Mouse (Mus musculus): ENCODE results near the gene Pigp. TPM values are rescaled to one million over a fixed set of nuclear protein-coding genes. Genes with fewer than 3 reads are reported as not detected.

Pigp gene
- 18.6 and 25.3 TPM in 2 replicates for polyA plus RNA-seq (2012)

GRCm38 (mm10) chr16:94371301-94371931 lies at the start of gene Pigp:
Gene Pigp (minus strand): TSS chr16:94371842.
- TF ChIP-seq GATA1 (IDR thresholded peaks at IDR 0.05; ENCODE audit: low read length) = no peak

DNA sequence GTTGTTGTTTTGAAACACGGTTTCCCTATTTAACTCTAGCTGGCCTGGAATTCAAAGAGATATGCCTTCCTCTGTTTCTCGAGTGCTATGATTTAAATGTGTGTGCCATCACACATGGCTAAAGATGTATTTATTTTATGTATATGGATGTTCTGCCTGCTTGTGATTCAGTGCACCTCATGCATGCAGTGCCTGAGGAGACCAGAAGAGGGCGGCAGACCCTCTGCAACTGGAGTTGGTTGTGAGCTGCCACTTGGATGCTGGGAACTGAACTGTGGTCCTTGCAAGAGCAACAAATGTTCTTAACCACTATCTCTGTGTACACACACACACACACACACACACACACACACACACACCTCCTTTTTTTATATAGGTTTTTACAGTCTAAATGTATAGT lies 48.9 kb upstream of the Pigp start:
- TF ChIP-seq GATA1 (IDR thresholded peaks at IDR 0.05; ENCODE audit: low read length) = no peak

GRCm38 (mm10) chr16:94414151-94414550 lies 42.5 kb upstream of the Pigp start:
- TF ChIP-seq GATA1 (IDR thresholded peaks at IDR 0.05; ENCODE audit: low read length) = no peak

DNA sequence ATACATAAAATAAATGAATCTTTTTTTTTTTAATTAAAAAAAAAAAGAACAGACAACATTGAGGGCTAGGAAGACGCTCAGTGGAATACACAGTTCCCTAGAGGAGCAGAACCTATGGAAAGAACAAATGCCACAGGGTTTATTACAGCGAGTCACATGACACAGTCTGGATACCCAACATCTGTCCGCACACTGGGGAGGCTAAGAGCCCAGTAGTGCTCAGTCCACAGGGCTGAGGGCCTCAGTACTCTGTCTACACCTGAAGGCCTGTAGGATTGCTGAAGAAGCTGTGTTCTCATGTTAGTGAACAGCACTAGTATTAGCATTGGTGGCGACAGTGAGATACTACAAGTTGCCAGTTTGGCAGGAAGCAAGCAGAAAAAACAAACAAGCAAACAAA lies 41.1 kb upstream of the Pigp start:
- TF ChIP-seq GATA1 (IDR thresholded peaks at IDR 0.05; ENCODE audit: low read length) = no peak

- TF ChIP-seq GATA1 (IDR thresholded peaks at IDR 0.05; ENCODE audit: low read length) = no peak
These were observed 40.6 kb upstream of the Pigp start for GRCm38 (mm10) chr16:94412198-94412597.

- no peak for TF ChIP-seq GATA1 (IDR thresholded peaks at IDR 0.05; ENCODE audit: low read length)
These were observed 39.6 kb upstream of the Pigp start for GRCm38 (mm10) chr16:94411287-94411686.

- TF ChIP-seq GATA1 (IDR thresholded peaks at IDR 0.05; ENCODE audit: low read length) = no peak
These were observed 30.5 kb upstream of the Pigp start for GRCm38 (mm10) chr16:94402185-94402584.

- TF ChIP-seq GATA1 (IDR thresholded peaks at IDR 0.05; ENCODE audit: low read length) = no peak
These were observed 30.0 kb upstream of the Pigp start for GRCm38 (mm10) chr16:94401636-94402035.

- no peak for TF ChIP-seq GATA1 (IDR thresholded peaks at IDR 0.05; ENCODE audit: low read length)
These were observed 27.5 kb upstream of the Pigp start for GRCm38 (mm10) chr16:94399141-94399540.

- no peak for TF ChIP-seq GATA1 (IDR thresholded peaks at IDR 0.05; ENCODE audit: low read length)
These were observed 25.0 kb upstream of the Pigp start for GRCm38 (mm10) chr16:94396641-94397040.

- no peak for TF ChIP-seq GATA1 (IDR thresholded peaks at IDR 0.05; ENCODE audit: low read length)
These were observed 23.4 kb upstream of the Pigp start for GRCm38 (mm10) chr16:94395051-94395450.

DNA sequence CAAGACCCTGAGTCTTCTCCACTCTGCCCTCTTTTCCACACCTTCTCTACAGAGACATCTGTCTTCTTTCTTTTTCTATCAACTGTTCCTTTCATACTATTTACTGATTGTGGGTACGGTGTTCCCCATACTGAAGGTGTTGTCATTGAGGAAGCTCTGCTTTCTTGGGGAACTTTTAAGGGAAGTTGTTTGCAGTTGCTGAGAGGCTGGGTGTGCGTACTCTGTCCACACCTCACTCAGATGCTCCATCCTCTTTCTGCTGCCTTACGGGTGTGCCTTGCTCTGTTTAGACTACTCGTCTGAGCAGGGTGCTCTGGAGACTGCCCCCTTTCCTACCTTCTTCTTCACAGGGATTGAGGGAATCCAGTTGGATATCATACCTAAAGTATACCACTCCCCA lies 20.7 kb upstream of the Pigp start:
- no peak for TF ChIP-seq GATA1 (IDR thresholded peaks at IDR 0.05; ENCODE audit: low read length)

- no peak for TF ChIP-seq GATA1 (IDR thresholded peaks at IDR 0.05; ENCODE audit: low read length)
These were observed 16.0 kb upstream of the Pigp start for GRCm38 (mm10) chr16:94387690-94388089.

DNA sequence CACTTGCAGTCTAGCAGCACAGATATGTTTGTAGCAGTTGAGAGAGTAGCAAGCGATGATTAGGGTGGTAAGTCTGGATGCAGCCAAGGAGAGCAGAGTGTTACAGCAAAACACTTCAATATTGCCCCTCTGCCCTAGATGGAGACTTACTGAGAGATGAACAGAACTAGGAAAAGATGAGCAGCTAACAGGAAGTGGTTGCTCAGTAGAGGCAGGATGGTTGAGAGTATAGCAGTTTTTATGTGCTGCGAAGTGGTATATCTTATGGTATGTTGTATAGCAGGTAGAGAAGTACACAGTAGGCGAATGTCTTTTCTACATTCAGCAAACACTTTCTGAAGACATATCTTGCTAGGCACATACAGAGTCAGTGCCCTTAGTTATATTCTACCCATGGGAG lies 11.6 kb upstream of the Pigp start:
- TF ChIP-seq GATA1 (IDR thresholded peaks at IDR 0.05; ENCODE audit: low read length) = no peak

DNA sequence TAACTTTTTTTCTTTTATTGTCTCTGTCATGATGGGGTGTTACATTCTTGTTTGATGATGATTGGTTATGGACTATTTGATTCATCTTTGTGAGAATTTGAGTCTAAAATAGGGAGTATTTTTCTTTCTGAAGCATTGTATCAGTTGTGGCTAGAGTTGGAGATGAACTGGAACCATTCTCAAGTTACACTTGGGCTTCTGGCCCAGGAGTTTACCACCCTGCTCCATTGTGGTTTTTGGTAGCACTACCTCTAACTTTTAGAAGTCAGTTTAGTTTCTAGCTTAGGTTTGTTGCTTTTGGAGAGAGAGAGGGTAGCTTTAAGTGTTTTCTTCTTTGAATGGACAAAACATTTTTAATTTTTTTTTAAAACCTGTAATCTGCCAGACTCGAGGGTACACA lies 7.7 kb upstream of the Pigp start:
- TF ChIP-seq GATA1 (IDR thresholded peaks at IDR 0.05; ENCODE audit: low read length) = no peak

DNA sequence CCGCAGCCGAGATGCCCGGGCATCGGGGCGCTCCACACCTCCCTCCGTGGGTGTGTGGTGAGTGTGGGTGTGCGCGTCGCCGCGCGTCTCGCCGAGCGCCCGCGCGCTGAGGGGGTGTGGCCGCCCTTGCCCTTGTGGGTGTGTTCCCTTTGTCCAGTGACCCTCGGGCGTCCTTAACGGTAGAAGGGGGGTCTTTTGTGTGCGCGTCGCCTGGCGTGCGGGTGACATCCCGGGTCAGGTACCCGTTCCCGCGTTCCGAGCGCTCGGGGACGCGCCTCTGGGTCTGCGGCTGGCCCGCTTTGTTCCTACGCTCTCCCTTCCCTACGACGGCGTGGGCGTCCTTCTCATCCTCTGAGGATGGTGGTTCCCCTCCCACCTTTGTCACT lies 734 bp downstream of the Pigp start:
- TF ChIP-seq GATA1 (IDR thresholded peaks at IDR 0.05; ENCODE audit: low read length) = no peak

DNA sequence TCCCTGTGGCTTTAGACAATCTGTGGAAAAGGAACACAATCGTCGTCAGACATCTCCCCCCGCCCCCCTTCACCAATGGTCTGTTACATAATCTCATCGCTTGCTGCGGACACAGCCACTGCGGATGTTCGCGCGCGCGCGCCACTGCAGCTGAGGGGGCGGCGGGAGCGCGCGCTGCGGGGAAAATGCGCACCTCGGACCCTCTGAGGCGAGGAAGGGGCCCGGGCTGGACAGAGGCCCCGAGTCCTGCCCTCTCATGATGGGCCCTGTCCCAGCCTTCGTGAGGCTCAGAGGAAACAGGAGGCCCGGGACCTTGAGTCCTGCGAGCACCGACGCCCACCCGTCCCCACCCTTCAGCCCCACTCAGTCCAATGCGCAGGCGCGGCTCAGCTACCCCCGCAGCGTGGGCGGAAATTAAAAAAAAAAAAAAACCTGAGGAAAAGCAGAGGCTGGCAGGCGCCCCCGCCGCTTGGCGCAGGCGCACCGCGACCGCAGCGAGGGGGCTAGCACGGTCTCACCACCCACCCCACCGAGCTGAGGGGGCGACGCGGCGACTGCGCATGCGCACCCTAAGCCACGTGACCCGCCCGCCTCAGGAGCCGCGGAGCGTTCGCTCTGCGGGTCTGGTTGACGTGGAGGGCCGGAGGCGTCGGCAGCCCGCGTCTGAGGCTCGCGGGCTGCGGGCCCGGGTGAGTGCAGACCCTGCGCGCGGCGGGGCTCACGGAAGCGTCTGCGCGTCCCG lies 1.3 kb downstream of the Pigp start, which contains the start of gene Ttc3:
Gene Ttc3, plus strand, starts transcription at position 446 of the 742 bp plus-strand sequence.
- TF ChIP-seq GATA1 (IDR thresholded peaks at IDR 0.05; ENCODE audit: low read length) = no peak
